Mouse (Mus musculus): ENCODE data around the gene Gpbar1. TPM values are rescaled to one million over a fixed set of nuclear protein-coding genes. Genes with fewer than 3 reads are reported as not detected.
A peak's percentile ranks its signal among the peaks of the same experiment; 100 is the strongest.

Gpbar1 gene
- polyA plus RNA-seq, 1 experiment from 2014 or later, result 0.36 TPM

GRCm38 (mm10) chr1:74296477-74296876 is 18.1 kb downstream of the Gpbar1 start:
- Histone ChIP-seq H3K36me3 (peaks cover 36% of the 10 kb centered on the region), H3K9ac (peak overlapping the region; percentile 78), H3K27me3 (replicated peaks) (no peaks in the 10 kb centered on the region), H3K9me3 (no peaks in the 10 kb centered on the region), H3K27ac (replicated peaks) (peak overlapping the region; percentile 99), H3K4me3 (peak overlapping the region; percentile 44), H3K4me1 (peaks cover 99% of the 10 kb centered on the region), H3K4me2 (peak overlapping the region; percentile 73)
- 13% methylated on average over 6 of the region's 6 CpGs for WGBS
- ATAC-seq (ENCODE audit: extremely low read depth, insufficient number of reproducible peaks, low FRiP score, low TSS enrichment), result no peak

GRCm38 (mm10) chr1:74297269-74297668 is 18.9 kb downstream of the Gpbar1 start:
- peak; percentile 18; the same call in 1 of the 2 replicates for ATAC-seq (ENCODE audit: extremely low read depth, insufficient number of reproducible peaks, low FRiP score, low TSS enrichment)
- peak overlapping the region; percentile 99 for H3K27ac ChIP-seq (replicated peaks)
- 35% methylated on average over 3 of the region's 3 CpGs for WGBS
- H3K4me3 ChIP-seq, result peak overlapping the region; percentile 44; the same call in 1 of the 2 replicates
- H3K27me3 ChIP-seq (replicated peaks), result no peaks in the 10 kb centered on the region
- H3K9me3 ChIP-seq, result no peaks in the 10 kb centered on the region
- H3K4me2 ChIP-seq, result peak overlapping the region; percentile 73
- H3K9ac ChIP-seq, result peak overlapping the region; percentile 78
- H3K4me1 ChIP-seq, result peaks cover 98% of the 10 kb centered on the region
- H3K36me3 ChIP-seq, result peaks cover 28% of the 10 kb centered on the region

GRCm38 (mm10) chr1:74298157-74298750 is 19.9 kb downstream of the Gpbar1 start:
- Histone ChIP-seq H3K4me3 (no peak overlapping the region), H3K4me2 (peak overlapping the region; percentile 73; the same call in 1 of the 2 replicates), H3K4me1 (peaks cover 98% of the 10 kb centered on the region), H3K9ac (peak overlapping the region; percentile 65), H3K9me3 (no peaks in the 10 kb centered on the region), H3K36me3 (peaks cover 19% of the 10 kb centered on the region), H3K27ac (replicated peaks) (peak overlapping the region; percentile 99), H3K27me3 (replicated peaks) (no peaks in the 10 kb centered on the region)
- no peak for ATAC-seq (ENCODE audit: extremely low read depth, insufficient number of reproducible peaks, low FRiP score, low TSS enrichment)
- 79% methylated on average over 5 of the region's 5 CpGs for WGBS

- ATAC-seq (ENCODE audit: extremely low read depth, insufficient number of reproducible peaks, low FRiP score, low TSS enrichment), result no peak
- 47% methylated on average over 5 of the region's 5 CpGs for WGBS
- Histone ChIP-seq H3K36me3 (peaks cover 11% of the 10 kb centered on the region), H3K4me1 (peaks cover 90% of the 10 kb centered on the region), H3K27me3 (replicated peaks) (no peaks in the 10 kb centered on the region), H3K9ac (peak overlapping the region; percentile 65), H3K4me3 (no peak overlapping the region), H3K9me3 (no peaks in the 10 kb centered on the region), H3K27ac (replicated peaks) (peak overlapping the region; percentile 99), H3K4me2 (0 out of 2 replicates have a peak overlapping the region, but pooled peaks have one; percentile 8)
These were observed 20.6 kb downstream of the Gpbar1 start for GRCm38 (mm10) chr1:74298996-74299395.

GRCm38 (mm10) chr1:74300347-74301110 is 22.2 kb downstream of the Gpbar1 start:
- ATAC-seq (ENCODE audit: extremely low read depth, insufficient number of reproducible peaks, low FRiP score, low TSS enrichment), result no peak
- Histone ChIP-seq H3K4me2 (peak overlapping the region; percentile 32; the same call in 1 of the 2 replicates), H3K9ac (peak overlapping the region; percentile 67), H3K36me3 (peaks cover 4% of the 10 kb centered on the region), H3K27ac (replicated peaks) (peak overlapping the region; percentile 99), H3K4me1 (peaks cover 87% of the 10 kb centered on the region), H3K27me3 (replicated peaks) (no peaks in the 10 kb centered on the region), H3K9me3 (no peaks in the 10 kb centered on the region), H3K4me3 (no peak overlapping the region)
- WGBS, result 52% methylated on average over 6 of the region's 6 CpGs

- no peaks in the 10 kb centered on the region for H3K27me3 ChIP-seq (replicated peaks)
- 86% methylated on average over 7 of the region's 7 CpGs for WGBS
- H3K9me3 ChIP-seq, result no peaks in the 10 kb centered on the region
- no peak for ATAC-seq (ENCODE audit: extremely low read depth, insufficient number of reproducible peaks, low FRiP score, low TSS enrichment)
- H3K36me3 ChIP-seq, result peaks cover 4% of the 10 kb centered on the region
- H3K4me3 ChIP-seq, result no peak overlapping the region
- H3K9ac ChIP-seq, result peak overlapping the region; percentile 88
- H3K4me1 ChIP-seq, result peaks cover 73% of the 10 kb centered on the region
- peak overlapping the region; percentile 73 for H3K4me2 ChIP-seq
- 0 out of 2 replicates have a peak overlapping the region, but pooled peaks have one; percentile 88 for H3K27ac ChIP-seq (replicated peaks)
These were observed 23.9 kb downstream of the Gpbar1 start for GRCm38 (mm10) chr1:74302229-74302628.

GRCm38 (mm10) chr1:74302835-74303234 is 24.5 kb downstream of the Gpbar1 start:
- H3K27ac ChIP-seq (replicated peaks), result peak overlapping the region; percentile 88
- peaks cover 4% of the 10 kb centered on the region for H3K36me3 ChIP-seq
- peak overlapping the region; percentile 88 for H3K9ac ChIP-seq
- no peak for ATAC-seq (ENCODE audit: extremely low read depth, insufficient number of reproducible peaks, low FRiP score, low TSS enrichment)
- no peaks in the 10 kb centered on the region for H3K27me3 ChIP-seq (replicated peaks)
- H3K4me2 ChIP-seq, result peak overlapping the region; percentile 73
- no peaks in the 10 kb centered on the region for H3K9me3 ChIP-seq
- peak overlapping the region; percentile 65 for H3K4me3 ChIP-seq
- 74% methylated on average over 2 of the region's 2 CpGs for WGBS
- H3K4me1 ChIP-seq, result peaks cover 72% of the 10 kb centered on the region

GRCm38 (mm10) chr1:74303509-74304338 is 25.4 kb downstream of the Gpbar1 start:
- peak; percentile 75 for ATAC-seq (ENCODE audit: extremely low read depth, insufficient number of reproducible peaks, low FRiP score, low TSS enrichment)
- peaks cover 68% of the 10 kb centered on the region for H3K4me1 ChIP-seq
- no peaks in the 10 kb centered on the region for H3K27me3 ChIP-seq (replicated peaks)
- peak overlapping the region; percentile 73 for H3K4me2 ChIP-seq
- peak overlapping the region; percentile 88 for H3K9ac ChIP-seq
- H3K36me3 ChIP-seq, result peaks cover 1% of the 10 kb centered on the region
- H3K9me3 ChIP-seq, result no peaks in the 10 kb centered on the region
- H3K4me3 ChIP-seq, result peak overlapping the region; percentile 65
- peak overlapping the region; percentile 88 for H3K27ac ChIP-seq (replicated peaks)
- WGBS, result under 1% methylated on average over 55 of the region's 56 CpGs

- no peaks in the 10 kb centered on the region for H3K27me3 ChIP-seq (replicated peaks)
- peak overlapping the region; percentile 73 for H3K4me2 ChIP-seq
- no peaks in the 10 kb centered on the region for H3K36me3 ChIP-seq
- H3K4me1 ChIP-seq, result peaks cover 65% of the 10 kb centered on the region
- H3K9me3 ChIP-seq, result no peaks in the 10 kb centered on the region
- H3K4me3 ChIP-seq, result peak overlapping the region; percentile 65
- peak overlapping the region; percentile 88 for H3K9ac ChIP-seq
- H3K27ac ChIP-seq (replicated peaks), result peak overlapping the region; percentile 88
- WGBS, result 7% methylated on average over 12 of the region's 12 CpGs
- no peak for ATAC-seq (ENCODE audit: extremely low read depth, insufficient number of reproducible peaks, low FRiP score, low TSS enrichment)
These were observed 26.0 kb downstream of the Gpbar1 start for GRCm38 (mm10) chr1:74304339-74304790.

- Histone ChIP-seq H3K9me3 (no peaks in the 10 kb centered on the region), H3K4me1 (peaks cover 65% of the 10 kb centered on the region), H3K4me3 (no peak overlapping the region), H3K4me2 (no peak overlapping the region), H3K36me3 (no peaks in the 10 kb centered on the region), H3K27me3 (replicated peaks) (no peaks in the 10 kb centered on the region), H3K27ac (replicated peaks) (0 out of 2 replicates have a peak overlapping the region, but pooled peaks have one; percentile 25), H3K9ac (no peak overlapping the region)
- 64% methylated on average over 4 of the region's 4 CpGs for WGBS
- ATAC-seq (ENCODE audit: extremely low read depth, insufficient number of reproducible peaks, low FRiP score, low TSS enrichment), result no peak
These were observed 26.6 kb downstream of the Gpbar1 start for GRCm38 (mm10) chr1:74304946-74305345.

GRCm38 (mm10) chr1:74305522-74305921 is 27.2 kb downstream of the Gpbar1 start, which contains the start of gene Tmbim1:
Gene Tmbim1 (minus strand): TSS chr1:74305622.
- ATAC-seq (ENCODE audit: extremely low read depth, insufficient number of reproducible peaks, low FRiP score, low TSS enrichment), result no peak
- H3K27ac ChIP-seq (replicated peaks), result peak within 1 kb of the TSS; percentile 88
- H3K36me3 ChIP-seq, result no peaks in the 10 kb centered on the region
- no peaks in the 10 kb centered on the region for H3K27me3 ChIP-seq (replicated peaks)
- peak within 1 kb of the TSS; percentile 65 for H3K4me3 ChIP-seq
- peak within 1 kb of the TSS; percentile 73 for H3K4me2 ChIP-seq
- H3K9me3 ChIP-seq, result no peaks in the 10 kb centered on the region
- H3K4me1 ChIP-seq, result peaks cover 62% of the 10 kb centered on the region
- peak within 1 kb of the TSS; percentile 88 for H3K9ac ChIP-seq
- WGBS, result 92% methylated on average over 2 of the region's 2 CpGs

Measured in heart, embryonic 13.5 days (tissue).